Mouse (Mus musculus): Measurements from ENCODE around the gene Ncoa7. TPM values are rescaled to one million over a fixed set of nuclear protein-coding genes. Genes with fewer than 3 reads are reported as not detected.

Ncoa7 gene
- total and polyA plus RNA-seq, 2 experiments from 2014 or later: 1.3 to 6.5 TPM

GRCm38 (mm10) chr10:30762284-30762964 is 40.7 kb downstream of the Ncoa7 start:
- no peak for ATAC-seq (ENCODE audit: insufficient read depth, low read depth)
- 0 out of 2 replicates have a peak, but pooled peaks cover 3% of the 10 kb centered on the region for H3K36me3 ChIP-seq (replicated peaks; ENCODE audit: control insufficient read depth, insufficient read depth, low read length)
- no peak for DNase-seq (ENCODE audit: low spot score)
- H3K27me3 ChIP-seq (ENCODE audit: control insufficient read depth, insufficient read depth, low read length): no peaks in the 10 kb centered on the region
- H3K4me1 ChIP-seq (ENCODE audit: control insufficient read depth, insufficient read depth): no peaks in the 10 kb centered on the region
- H3K9ac ChIP-seq (replicated peaks; ENCODE audit: low read depth, low read length): no peak overlapping the region
- no peak overlapping the region for H3K4me3 ChIP-seq (ENCODE audit: low read depth, low read length)
- H3K4me2 ChIP-seq (ENCODE audit: low read depth, low read length): no peak overlapping the region
- no peaks in the 10 kb centered on the region; the same call in 1 of the 2 replicates for H3K9me3 ChIP-seq (replicated peaks; ENCODE audit: control insufficient read depth, low read length)
- H3K27ac ChIP-seq (ENCODE audit: low read depth): no peak overlapping the region
- TF ChIP-seq CTCF (IDR thresholded peaks at IDR 0.05; ENCODE audit: low read depth) (no peak), EP300 (IDR thresholded peaks at IDR 0.05; ENCODE audit: low read depth) (no peak)
- 85% methylated on average over 4 of the region's 4 CpGs for WGBS

GRCm38 (mm10) chr10:30759360-30760147 is 43.6 kb downstream of the Ncoa7 start:
- no peak overlapping the region for H3K27ac ChIP-seq (ENCODE audit: low read depth)
- peaks cover 7% of the 10 kb centered on the region; the same call in 1 of the 2 replicates for H3K4me1 ChIP-seq (ENCODE audit: control insufficient read depth, insufficient read depth)
- no peak for ATAC-seq (ENCODE audit: insufficient read depth, low read depth)
- no peaks in the 10 kb centered on the region for H3K27me3 ChIP-seq (ENCODE audit: control insufficient read depth, insufficient read depth, low read length)
- WGBS: 80% methylated on average over 8 of the region's 8 CpGs
- 0 out of 2 replicates have a peak, but pooled peaks cover 3% of the 10 kb centered on the region for H3K36me3 ChIP-seq (replicated peaks; ENCODE audit: control insufficient read depth, insufficient read depth, low read length)
- H3K9me3 ChIP-seq (replicated peaks; ENCODE audit: control insufficient read depth, low read length): no peaks in the 10 kb centered on the region; the same call in 1 of the 2 replicates
- H3K4me3 ChIP-seq (ENCODE audit: low read depth, low read length): no peak overlapping the region
- DNase-seq (ENCODE audit: low spot score): no peak
- H3K4me2 ChIP-seq (ENCODE audit: low read depth, low read length): no peak overlapping the region
- no peak overlapping the region for H3K9ac ChIP-seq (replicated peaks; ENCODE audit: low read depth, low read length)
- no peak for TF ChIP-seq EP300 (IDR thresholded peaks at IDR 0.05; ENCODE audit: low read depth)
- no peak for TF ChIP-seq CTCF (IDR thresholded peaks at IDR 0.05; ENCODE audit: low read depth)

DNA sequence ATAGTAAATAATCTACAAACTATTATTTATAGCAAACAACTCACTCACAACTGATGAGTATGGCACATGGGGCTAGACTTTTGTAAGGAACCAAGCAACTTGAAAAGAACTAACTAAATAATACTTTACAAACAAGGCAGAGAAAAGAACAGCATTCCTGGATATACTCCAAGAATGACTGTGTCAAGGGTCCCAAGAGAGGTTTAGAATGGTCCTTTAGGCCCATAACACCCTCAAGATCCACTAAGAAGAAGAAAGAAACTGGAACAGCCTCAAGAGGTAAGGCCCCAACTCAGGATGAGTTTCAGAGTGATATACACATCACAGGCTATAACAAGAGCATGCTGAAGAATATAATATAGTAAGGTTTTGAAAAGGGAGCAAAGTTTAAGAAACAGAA is 47.1 kb downstream of the Ncoa7 start:
- TF ChIP-seq CTCF (IDR thresholded peaks at IDR 0.05; ENCODE audit: low read depth) (no peak), EP300 (IDR thresholded peaks at IDR 0.05; ENCODE audit: low read depth) (no peak)

GRCm38 (mm10) chr10:30754825-30755457 is 48.2 kb downstream of the Ncoa7 start:
- 19% methylated on average over 4 of the region's 4 CpGs for WGBS

More for the DNA sequence above, 47.1 kb downstream of the Ncoa7 start:
- Histone ChIP-seq H3K27ac (ENCODE audit: low read depth) (no peak overlapping the region), H3K4me2 (ENCODE audit: low read depth, low read length) (no peak overlapping the region), H3K9ac (replicated peaks; ENCODE audit: low read depth, low read length) (no peak overlapping the region), H3K4me3 (ENCODE audit: low read depth, low read length) (no peak overlapping the region), H3K36me3 (replicated peaks; ENCODE audit: control insufficient read depth, insufficient read depth, low read length) (0 out of 2 replicates have a peak, but pooled peaks cover 3% of the 10 kb centered on the region), H3K4me1 (ENCODE audit: control insufficient read depth, insufficient read depth) (peaks cover 7% of the 10 kb centered on the region; the same call in 1 of the 2 replicates), H3K9me3 (replicated peaks; ENCODE audit: control insufficient read depth, low read length) (no peaks in the 10 kb centered on the region; the same call in 1 of the 2 replicates), H3K27me3 (ENCODE audit: control insufficient read depth, insufficient read depth, low read length) (no peaks in the 10 kb centered on the region)
- ATAC-seq (ENCODE audit: insufficient read depth, low read depth) (no peak), DNase-seq (ENCODE audit: low spot score) (no peak)

GRCm38 (mm10) chr10:30754082-30754481 is 49.0 kb downstream of the Ncoa7 start:
- H3K36me3 ChIP-seq (replicated peaks; ENCODE audit: control insufficient read depth, insufficient read depth, low read length): 0 out of 2 replicates have a peak, but pooled peaks cover 3% of the 10 kb centered on the region

More at GRCm38 (mm10) chr10:30754825-30755457, 48.2 kb downstream of the Ncoa7 start:
- Histone ChIP-seq H3K36me3 (replicated peaks; ENCODE audit: control insufficient read depth, insufficient read depth, low read length) (0 out of 2 replicates have a peak, but pooled peaks cover 3% of the 10 kb centered on the region), H3K4me1 (ENCODE audit: control insufficient read depth, insufficient read depth) (peaks cover 7% of the 10 kb centered on the region; the same call in 1 of the 2 replicates), H3K27ac (ENCODE audit: low read depth) (0 out of 2 replicates have a peak overlapping the region, but pooled peaks have one; percentile 25), H3K4me2 (ENCODE audit: low read depth, low read length) (peak overlapping the region; percentile 51), H3K27me3 (ENCODE audit: control insufficient read depth, insufficient read depth, low read length) (no peaks in the 10 kb centered on the region), H3K9ac (replicated peaks; ENCODE audit: low read depth, low read length) (0 out of 2 replicates have a peak overlapping the region, but pooled peaks have one; percentile 46), H3K4me3 (ENCODE audit: low read depth, low read length) (peak overlapping the region; percentile 23; the same call in 1 of the 2 replicates), H3K9me3 (replicated peaks; ENCODE audit: control insufficient read depth, low read length) (no peaks in the 10 kb centered on the region; the same call in 1 of the 2 replicates)
- no peak for ATAC-seq (ENCODE audit: insufficient read depth, low read depth)
- DNase-seq (ENCODE audit: low spot score): no peak
- TF ChIP-seq CTCF (IDR thresholded peaks at IDR 0.05; ENCODE audit: low read depth) (no peak), EP300 (IDR thresholded peaks at IDR 0.05; ENCODE audit: low read depth) (no peak)

More at GRCm38 (mm10) chr10:30754082-30754481, 49.0 kb downstream of the Ncoa7 start:
- DNase-seq (ENCODE audit: low spot score) (no peak), ATAC-seq (ENCODE audit: insufficient read depth, low read depth) (no peak)
- no peak overlapping the region for H3K4me3 ChIP-seq (ENCODE audit: low read depth, low read length)
- no peak overlapping the region for H3K9ac ChIP-seq (replicated peaks; ENCODE audit: low read depth, low read length)
- H3K4me1 ChIP-seq (ENCODE audit: control insufficient read depth, insufficient read depth): peaks cover 7% of the 10 kb centered on the region; the same call in 1 of the 2 replicates
- no peak overlapping the region for H3K27ac ChIP-seq (ENCODE audit: low read depth)
- TF ChIP-seq CTCF (IDR thresholded peaks at IDR 0.05; ENCODE audit: low read depth): no peak
- no peak for TF ChIP-seq EP300 (IDR thresholded peaks at IDR 0.05; ENCODE audit: low read depth)
- H3K9me3 ChIP-seq (replicated peaks; ENCODE audit: control insufficient read depth, low read length): no peaks in the 10 kb centered on the region; the same call in 1 of the 2 replicates
- 86% methylated on average over 3 of the region's 3 CpGs for WGBS
- no peaks in the 10 kb centered on the region for H3K27me3 ChIP-seq (ENCODE audit: control insufficient read depth, insufficient read depth, low read length)
- H3K4me2 ChIP-seq (ENCODE audit: low read depth, low read length): no peak overlapping the region

Data from heart, postnatal 0 days (tissue).